Mouse (Mus musculus): ENCODE data around the gene Gm12845. TPM values are rescaled to one million over a fixed set of nuclear protein-coding genes. Genes with fewer than 3 reads are reported as not detected.

Gene Gm12845
- total RNA-seq, 2 experiments from 2014 or later, result not detected

Other genes with a start within 250 kb of the Gm12845 start
- gene Rnf220, start 227.4 kb upstream of the Gm12845 start, total RNA-seq (2021), result 100 to 1,000 TPM; 208 to 211 TPM
- 100 to 1,000 TPM; 211 to 231 TPM for gene Eri3, start 174.0 kb upstream of the Gm12845 start, total RNA-seq (2021)
- gene Dmap1, start 42.1 kb upstream of the Gm12845 start, total RNA-seq (2021), result 10 to 100 TPM; 38.8 to 39.6 TPM
- gene Klf17, start 41.2 kb downstream of the Gm12845 start, total RNA-seq (2021), result not detected
- gene Slc6a9, start 110.1 kb downstream of the Gm12845 start, total RNA-seq (2021), result 10 to 100 TPM; 35.9 to 36.3 TPM
- gene Ccdc24, start 148.1 kb downstream of the Gm12845 start, total RNA-seq (2021), result under 1 TPM; 0.37 to 0.84 TPM
- 10 to 100 TPM; 82.6 to 89.3 TPM for gene B4galt2, start 159.1 kb downstream of the Gm12845 start, total RNA-seq (2021)
- gene Atp6v0b, start 162.9 kb downstream of the Gm12845 start, total RNA-seq (2021), result 100 to 1,000 TPM; 421 to 464 TPM
- gene Dph2, start 167.6 kb downstream of the Gm12845 start, total RNA-seq (2021), result 1 to 10 TPM; 9.2 to 9.8 TPM
- gene Ipo13, start 190.6 kb downstream of the Gm12845 start, total RNA-seq (2021), result 100 to 1,000 TPM; 106 to 125 TPM
- gene Artn, start 205.4 kb downstream of the Gm12845 start, total RNA-seq (2021), result 1 to 10 TPM; 1.7 to 2.5 TPM